Mouse (Mus musculus) neural tube, embryonic 11.5 days (tissue): ENCODE measurements at regions not wholly inside any gene's neighbourhood (a gene's known extent, or its start where the extent isn't known, plus 50 kb on each side); places are given as distances from the start of the nearest gene placed in this dataset.

Source experiments
- ATAC-seq: fragments of 200-750 bp; cut with Nextera tagmentation; 2 replicates; pipeline ENCODE4 v1.8.0; 2017; ENCODE audit warnings: moderate number of reproducible peaks, mild to moderate bottlenecking, moderate TSS enrichment, moderate library complexity; ENCODE audit not compliant: insufficient read depth, low FRiP score, low TSS enrichment
- DNase-seq: peaks from one replicate; pipeline ENCODE4 v3.0.0-alpha.2; 2015; ENCODE audit warnings: low spot score
- H3K27ac ChIP-seq: fragments of 300-500 bp; sonication (generic); 2 replicates; pipeline ENCODE4 v1.5.1; 2014; ENCODE audit warnings: low read depth, mild to moderate bottlenecking, low read length
- H3K27me3 ChIP-seq: fragments of 300-500 bp; sonication (generic); 2 replicates; pipeline ENCODE4 v1.6.1; 2014; ENCODE audit warnings: mild to moderate bottlenecking, low read length, mixed read lengths; ENCODE audit not compliant: control insufficient read depth, insufficient read depth
- H3K36me3 ChIP-seq: fragments of 300-500 bp; sonication (generic); 2 replicates; pipeline ENCODE4 v1.6.1; 2014; ENCODE audit warnings: mild to moderate bottlenecking, low read length, moderate library complexity, mixed read lengths; ENCODE audit not compliant: control insufficient read depth, insufficient read depth
- H3K4me1 ChIP-seq: fragments of 300-500 bp; sonication (generic); 2 replicates; pipeline ENCODE4 v1.6.1; 2014; ENCODE audit warnings: low read length, mixed read lengths; ENCODE audit not compliant: control insufficient read depth, insufficient read depth
- H3K4me2 ChIP-seq: fragments of 300-500 bp; sonication (generic); 2 replicates; pipeline ENCODE4 v1.6.1; 2014; ENCODE audit warnings: low read depth, mild to moderate bottlenecking, moderate library complexity
- H3K4me3 ChIP-seq: fragments of 300-500 bp; sonication (generic); 2 replicates; pipeline ENCODE4 v1.5.1; 2014; ENCODE audit warnings: low read depth, low read length
- H3K9ac ChIP-seq: fragments of 300-500 bp; sonication (generic); 2 replicates; pipeline ENCODE4 v1.6.1; 2014; ENCODE audit warnings: mild to moderate bottlenecking, low read length
- H3K9me3 ChIP-seq: fragments of 300-500 bp; sonication (generic); 2 replicates; pipeline ENCODE4 v1.6.1; 2016; ENCODE audit warnings: low read length; ENCODE audit not compliant: control insufficient read depth
- WGBS: fragments of 180-500 bp; shearing (Covaris S2); extraction: QIAGEN DNeasy Blood & Tissue Kit; methylation state at CpG from one replicate; pipeline ENCODE4 v1.1.7; 2014; 5-methylcytosine and 5-hydroxymethylcytosine counted together

- H3K4me1 ChIP-seq = no peaks in the 10 kb centered on the region
- no peak for DNase-seq
- H3K36me3 ChIP-seq = no peaks in the 10 kb centered on the region
- H3K9ac ChIP-seq = no peak overlapping the region
- no peak overlapping the region for H3K4me2 ChIP-seq
- WGBS = 67% methylated on average over 5 of the region's 5 CpGs
- no peak for ATAC-seq
- H3K9me3 ChIP-seq = no peaks in the 10 kb centered on the region
- H3K27me3 ChIP-seq = no peaks in the 10 kb centered on the region
- no peak overlapping the region for H3K4me3 ChIP-seq
- no peak overlapping the region for H3K27ac ChIP-seq
Measured at GRCm38 (mm10) chrX:11690446-11690845, 362.8 kb downstream of the H2al1j start.

DNA sequence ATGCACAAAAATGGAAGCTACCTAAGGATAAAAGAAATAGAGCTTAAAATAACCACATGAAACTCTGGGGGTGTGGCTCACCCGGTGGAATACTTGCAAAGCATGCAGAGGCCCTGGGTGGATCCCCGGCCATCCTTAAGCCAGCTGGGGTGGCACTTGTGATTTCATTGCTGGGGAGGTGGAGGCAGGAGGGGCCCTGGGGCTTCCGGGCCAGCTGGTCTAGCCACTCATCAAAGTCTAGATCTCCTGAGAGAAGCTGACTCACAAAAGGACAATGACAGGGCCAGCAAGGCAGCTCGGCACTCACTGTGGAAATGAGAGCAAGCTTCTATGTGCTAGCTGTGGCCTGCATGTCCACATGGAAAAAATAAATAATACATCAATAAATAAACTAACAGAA, 363.4 kb downstream of the H2al1j start:
- Histone ChIP-seq H3K9ac (no peak overlapping the region), H3K4me3 (no peak overlapping the region), H3K27ac (no peak overlapping the region), H3K9me3 (no peaks in the 10 kb centered on the region), H3K4me1 (no peaks in the 10 kb centered on the region), H3K36me3 (no peaks in the 10 kb centered on the region), H3K4me2 (no peak overlapping the region), H3K27me3 (no peaks in the 10 kb centered on the region)
- WGBS = 60% methylated on average over 4 of the region's 4 CpGs
- no peak for ATAC-seq
- no peak for DNase-seq

- ATAC-seq (no peak), DNase-seq (no peak)
- H3K9me3 ChIP-seq = no peaks in the 10 kb centered on the region
- no peak overlapping the region for H3K4me3 ChIP-seq
- H3K36me3 ChIP-seq = no peaks in the 10 kb centered on the region
- H3K4me1 ChIP-seq = no peaks in the 10 kb centered on the region
- no peak overlapping the region for H3K9ac ChIP-seq
- 85% methylated on average over 4 of the region's 4 CpGs for WGBS
- no peak overlapping the region for H3K27ac ChIP-seq
- no peaks in the 10 kb centered on the region for H3K27me3 ChIP-seq
- no peak overlapping the region for H3K4me2 ChIP-seq
Measured at GRCm38 (mm10) chrX:11696565-11696964, 368.9 kb downstream of the H2al1j start.

DNA sequence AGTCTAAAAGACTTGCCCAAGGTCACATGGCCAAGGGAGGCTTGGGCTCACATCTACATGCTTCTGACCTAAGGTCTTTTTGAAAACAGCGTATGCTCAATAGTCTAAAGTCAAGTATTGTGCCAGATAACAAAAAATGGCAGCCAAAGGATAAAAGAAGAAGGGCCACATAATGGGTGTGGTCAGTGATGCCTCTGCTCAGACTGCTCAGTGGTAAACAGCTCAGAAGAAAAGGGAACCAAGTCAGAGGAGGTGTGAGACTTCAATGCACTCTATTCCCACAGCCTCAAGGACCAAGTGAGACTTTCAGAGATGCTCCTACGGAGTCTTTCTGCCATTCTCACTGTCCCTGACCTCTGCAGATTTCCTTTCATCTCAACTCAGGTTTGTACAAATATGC, 373.5 kb downstream of the H2al1j start:
- ATAC-seq = no peak
- H3K9me3 ChIP-seq = no peaks in the 10 kb centered on the region
- no peak overlapping the region for H3K9ac ChIP-seq
- H3K4me2 ChIP-seq = no peak overlapping the region
- 0 out of 2 replicates have a peak, but pooled peaks cover 3% of the 10 kb centered on the region for H3K27me3 ChIP-seq
- 87% methylated on average over 2 of the region's 2 CpGs for WGBS
- DNase-seq = no peak
- no peak overlapping the region for H3K27ac ChIP-seq
- no peaks in the 10 kb centered on the region for H3K36me3 ChIP-seq
- no peaks in the 10 kb centered on the region for H3K4me1 ChIP-seq
- no peak overlapping the region for H3K4me3 ChIP-seq

DNA sequence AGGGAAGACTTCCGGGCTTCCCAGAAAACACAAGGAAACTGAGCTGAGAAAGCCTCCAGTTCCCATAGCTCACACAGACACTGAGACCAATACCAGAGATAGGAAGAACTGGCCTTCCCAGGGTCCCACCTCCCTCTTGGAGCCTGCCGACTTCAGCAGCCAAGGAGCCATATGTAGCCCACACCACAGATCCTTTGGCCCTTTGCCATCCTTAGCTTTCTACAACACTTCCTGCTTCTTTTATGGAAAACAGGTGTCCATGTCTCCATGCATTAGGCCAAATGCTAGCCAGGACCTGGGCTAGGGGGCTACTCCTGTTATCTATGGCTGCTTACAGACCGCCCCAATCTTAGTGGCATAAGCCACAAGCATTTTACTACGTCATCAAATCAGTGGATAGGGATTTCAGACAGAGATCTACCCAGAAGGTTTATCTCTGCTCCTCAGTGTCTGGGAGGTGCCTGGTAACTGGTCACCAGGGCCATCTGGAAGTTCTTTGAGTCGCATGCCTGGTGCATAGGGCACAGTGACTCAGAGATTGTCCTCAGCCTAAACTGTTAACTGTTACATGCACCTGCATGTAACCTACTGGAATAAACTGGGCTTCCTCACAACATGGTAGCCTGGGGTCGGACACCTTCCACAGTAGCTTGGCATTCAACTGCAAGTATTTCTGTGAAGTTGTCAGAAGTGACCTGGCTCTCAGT, 378.4 kb downstream of the H2al1j start:
- H3K27ac ChIP-seq = no peak overlapping the region
- ATAC-seq (no peak), DNase-seq (no peak)
- H3K4me1 ChIP-seq = peaks cover 3% of the 10 kb centered on the region; the same call in 1 of the 2 replicates
- H3K9me3 ChIP-seq = no peaks in the 10 kb centered on the region
- H3K4me2 ChIP-seq = no peak overlapping the region
- no peak overlapping the region for H3K4me3 ChIP-seq
- 0 out of 2 replicates have a peak, but pooled peaks cover 5% of the 10 kb centered on the region for H3K27me3 ChIP-seq
- WGBS = 89% methylated on average over 6 of the region's 6 CpGs
- no peaks in the 10 kb centered on the region for H3K36me3 ChIP-seq
- H3K9ac ChIP-seq = no peak overlapping the region

DNA sequence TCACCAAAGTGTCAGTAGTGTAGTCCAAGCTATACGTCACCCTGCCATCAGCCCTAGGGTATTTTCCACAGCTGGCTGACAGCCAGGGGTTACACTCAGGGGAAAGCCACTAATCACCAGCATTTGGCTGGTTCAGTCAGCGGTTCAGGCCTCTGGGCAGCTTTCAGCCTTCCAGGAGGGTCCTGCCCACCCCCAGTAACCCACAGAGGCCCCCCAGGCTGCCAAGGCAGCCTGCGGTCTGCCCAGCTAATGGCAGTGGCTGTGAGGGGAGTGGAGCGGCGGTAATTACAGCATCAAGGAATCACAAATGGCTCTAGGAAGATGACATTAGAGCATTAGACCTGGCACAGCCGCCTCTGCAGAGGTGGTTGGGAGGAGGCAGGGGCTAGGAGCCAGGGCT, 379.7 kb downstream of the H2al1j start:
- Histone ChIP-seq H3K4me2 (no peak overlapping the region), H3K4me1 (peaks cover 3% of the 10 kb centered on the region; the same call in 1 of the 2 replicates), H3K27ac (no peak overlapping the region), H3K36me3 (no peaks in the 10 kb centered on the region), H3K9me3 (no peaks in the 10 kb centered on the region), H3K27me3 (0 out of 2 replicates have a peak, but pooled peaks cover 5% of the 10 kb centered on the region), H3K4me3 (no peak overlapping the region), H3K9ac (no peak overlapping the region)
- ATAC-seq (no peak), DNase-seq (no peak)
- 36% methylated on average over 6 of the region's 6 CpGs for WGBS

- Histone ChIP-seq H3K4me1 (peaks cover 3% of the 10 kb centered on the region; the same call in 1 of the 2 replicates), H3K27me3 (0 out of 2 replicates have a peak, but pooled peaks cover 3% of the 10 kb centered on the region), H3K4me2 (no peak overlapping the region), H3K4me3 (no peak overlapping the region), H3K9me3 (no peaks in the 10 kb centered on the region), H3K27ac (no peak overlapping the region), H3K9ac (no peak overlapping the region), H3K36me3 (no peaks in the 10 kb centered on the region)
- 41% methylated on average over 6 of the region's 6 CpGs for WGBS
- ATAC-seq (no peak), DNase-seq (no peak)
Measured at GRCm38 (mm10) chrX:11708325-11708724, 380.7 kb downstream of the H2al1j start.

DNA sequence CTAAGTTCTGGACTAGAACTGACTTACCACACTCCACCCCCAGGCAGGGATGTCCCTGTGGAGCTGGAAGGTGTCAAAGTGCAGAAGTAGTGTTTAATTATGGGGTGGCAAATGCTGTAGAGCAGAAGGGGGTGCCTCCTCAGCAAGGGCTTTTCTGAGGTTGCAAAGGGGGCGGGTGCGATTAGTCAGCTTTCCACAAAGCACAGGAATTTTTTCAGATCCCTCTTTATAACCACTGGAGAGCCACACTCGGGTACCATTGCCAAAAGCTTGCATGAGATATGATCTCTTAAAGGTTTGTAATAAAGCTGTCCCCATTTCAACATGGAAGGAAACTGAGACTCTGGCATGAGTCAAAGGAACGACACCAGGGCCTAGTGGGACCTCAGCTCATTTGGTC, 381.7 kb downstream of the H2al1j start:
- Histone ChIP-seq H3K36me3 (no peaks in the 10 kb centered on the region), H3K9me3 (no peaks in the 10 kb centered on the region), H3K9ac (no peak overlapping the region), H3K27me3 (0 out of 2 replicates have a peak, but pooled peaks cover 2% of the 10 kb centered on the region), H3K4me1 (peaks cover 3% of the 10 kb centered on the region; the same call in 1 of the 2 replicates), H3K4me2 (no peak overlapping the region), H3K27ac (no peak overlapping the region), H3K4me3 (no peak overlapping the region)
- no peak for ATAC-seq
- 83% methylated on average over 4 of the region's 4 CpGs for WGBS
- no peak for DNase-seq

DNA sequence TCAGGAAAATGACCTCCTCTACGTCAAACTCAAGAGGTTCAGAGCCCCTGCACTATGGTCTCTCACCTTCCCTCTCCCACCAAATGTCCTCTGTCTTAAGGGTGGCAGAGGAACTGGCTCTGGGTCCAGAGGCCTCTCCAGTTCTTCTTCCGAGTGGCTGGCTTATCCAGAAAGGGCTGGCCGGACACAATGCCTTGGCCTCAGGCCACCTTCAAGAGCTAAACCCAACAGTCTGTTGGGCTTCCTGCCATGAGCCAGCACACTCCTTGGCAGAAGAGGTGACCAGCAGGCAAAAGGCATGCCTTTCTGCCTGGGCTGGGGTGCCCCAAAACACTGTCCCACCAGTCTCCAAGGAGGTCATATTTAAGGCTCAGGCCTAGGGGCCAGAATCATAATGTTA, 385.8 kb downstream of the H2al1j start:
- 98% methylated on average over 3 of the region's 3 CpGs for WGBS
- Histone ChIP-seq H3K27me3 (no peaks in the 10 kb centered on the region), H3K4me2 (no peak overlapping the region)

More for the DNA sequence above, 385.8 kb downstream of the H2al1j start:
- Histone ChIP-seq H3K9me3 (no peaks in the 10 kb centered on the region), H3K36me3 (no peaks in the 10 kb centered on the region), H3K9ac (no peak overlapping the region), H3K27ac (no peak overlapping the region), H3K4me1 (no peaks in the 10 kb centered on the region), H3K4me3 (no peak overlapping the region)
- ATAC-seq (no peak), DNase-seq (no peak)
